Mouse (Mus musculus) forebrain, embryonic 10.5 days (tissue): ENCODE results near the gene Rin1. TPM values are rescaled to one million over a fixed set of nuclear protein-coding genes. Genes with fewer than 3 reads are reported as not detected.
A peak's percentile ranks its signal among the peaks of the same experiment; 100 is the strongest.

Source experiments
- DNase-seq: peaks from one replicate; pipeline ENCODE4 v3.0.0-alpha.2; 2017; ENCODE audit warnings: low spot score; ENCODE audit errors: extremely low spot score
- H3K27ac ChIP-seq: fragments of 300-500 bp; sonication (generic); 2 replicates; pipeline ENCODE4 v1.5.1; 2016; ENCODE audit warnings: mild to moderate bottlenecking
- H3K27me3 ChIP-seq: fragments of 300-500 bp; sonication (generic); 2 replicates; pipeline ENCODE4 v1.6.1; 2016; ENCODE audit warnings: mild to moderate bottlenecking; ENCODE audit not compliant: poor library complexity, severe bottlenecking
- H3K36me3 ChIP-seq: fragments of 300-500 bp; sonication (generic); replicated peaks from 2 replicates; pipeline ENCODE4 v1.6.1; 2016; ENCODE audit warnings: mild to moderate bottlenecking, moderate library complexity
- H3K4me1 ChIP-seq: fragments of 300-500 bp; sonication (generic); 2 replicates; pipeline ENCODE4 v1.6.1; 2016
- H3K4me3 ChIP-seq: fragments of 300-500 bp; sonication (generic); 2 replicates; pipeline ENCODE4 v1.5.1; 2016; ENCODE audit warnings: mild to moderate bottlenecking, moderate library complexity
- H3K9me3 ChIP-seq: fragments of 300-500 bp; sonication (generic); 2 replicates; pipeline ENCODE4 v1.6.1; 2016; ENCODE audit warnings: mild to moderate bottlenecking, moderate library complexity
- WGBS: fragments of 180-500 bp; shearing (Covaris S2); methylation state at CpG from one replicate; pipeline ENCODE4 v1.1.7; 2016; 5-methylcytosine and 5-hydroxymethylcytosine counted together
- polyA plus RNA-seq: library from polyadenylated mRNA; unstranded; fragments of >200 nt; fragmentation: Nextera tagmentation; extraction: Ambion mirVana; gene quantifications from 2 replicates; pipeline ENCODE4 v1.2.1, GENCODE M21; 2016

Gene Rin1
- polyA plus RNA-seq, 1 experiment from 2014 or later, result 3.7 TPM

DNA sequence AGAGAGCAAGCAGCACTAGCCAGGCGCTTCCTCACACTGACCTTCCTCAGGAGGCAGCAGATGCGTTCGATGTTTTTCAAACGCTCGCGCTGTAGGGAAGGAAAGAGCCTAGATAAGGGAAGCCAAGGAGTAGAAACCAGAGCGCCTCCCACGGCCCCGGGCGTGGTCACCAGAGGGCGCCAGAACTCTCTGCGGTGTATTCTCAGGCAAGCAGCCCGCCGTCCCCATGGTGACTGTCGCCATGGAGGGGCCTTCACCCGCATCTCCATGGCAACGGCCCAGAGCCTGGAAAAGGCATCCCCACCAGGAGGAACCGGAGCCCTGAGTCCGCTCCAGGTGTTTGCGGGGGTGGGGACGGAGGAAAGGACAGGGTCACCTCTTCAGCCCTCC, 44.0 kb downstream of the Rin1 start:
- Histone ChIP-seq H3K9me3 (no peaks in the 10 kb centered on the region), H3K27ac (peak overlapping the region; percentile 9; the same call in 1 of the 2 replicates), H3K4me1 (peaks cover 65% of the 10 kb centered on the region), H3K27me3 (peaks cover 26% of the 10 kb centered on the region; the same call in 1 of the 2 replicates), H3K36me3 (peaks cover 45% of the 10 kb centered on the region), H3K4me3 (peak overlapping the region; percentile 70)
- WGBS, result under 1% methylated on average over 21 of the region's 21 CpGs
- DNase-seq, result peak; percentile 97

DNA sequence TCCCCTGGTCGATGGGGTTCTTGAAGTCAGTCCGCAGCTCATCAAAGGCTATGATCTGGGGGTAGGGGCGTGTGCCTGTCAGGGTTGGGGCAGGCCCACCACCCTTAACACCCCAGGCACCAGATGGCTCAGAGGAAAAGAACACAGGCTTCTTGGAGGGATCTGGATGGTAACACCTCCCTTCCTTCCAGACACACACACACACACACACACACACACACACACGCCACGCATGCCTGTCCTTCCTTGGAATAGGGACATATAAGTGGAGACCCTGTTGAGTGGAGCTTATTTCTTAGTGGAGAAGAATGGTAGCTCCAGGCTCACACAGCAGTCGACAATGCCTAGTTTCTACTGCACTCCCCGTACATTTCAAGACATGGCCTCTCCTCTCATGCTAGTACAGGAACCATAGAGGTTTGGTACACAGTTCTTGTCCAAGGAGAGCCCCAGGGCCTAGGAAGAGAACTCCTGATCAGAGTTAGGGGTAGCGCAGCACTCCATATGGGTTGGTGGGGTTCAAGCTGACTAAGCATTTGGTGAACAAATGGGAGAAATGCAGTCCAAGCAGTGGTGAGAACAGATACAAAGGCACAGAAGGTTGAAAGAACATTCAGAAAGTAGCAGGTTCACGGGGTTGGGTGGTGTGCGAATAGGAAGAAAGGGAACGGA, 44.6 kb downstream of the Rin1 start:
- 53% methylated on average over 11 of the region's 11 CpGs for WGBS
- DNase-seq, result no peak
- peak overlapping the region; percentile 9; the same call in 1 of the 2 replicates for H3K27ac ChIP-seq
- peaks cover 47% of the 10 kb centered on the region for H3K36me3 ChIP-seq
- peaks cover 66% of the 10 kb centered on the region for H3K4me1 ChIP-seq
- peaks cover 26% of the 10 kb centered on the region; the same call in 1 of the 2 replicates for H3K27me3 ChIP-seq
- H3K9me3 ChIP-seq, result no peaks in the 10 kb centered on the region
- peak overlapping the region; percentile 70 for H3K4me3 ChIP-seq

DNA sequence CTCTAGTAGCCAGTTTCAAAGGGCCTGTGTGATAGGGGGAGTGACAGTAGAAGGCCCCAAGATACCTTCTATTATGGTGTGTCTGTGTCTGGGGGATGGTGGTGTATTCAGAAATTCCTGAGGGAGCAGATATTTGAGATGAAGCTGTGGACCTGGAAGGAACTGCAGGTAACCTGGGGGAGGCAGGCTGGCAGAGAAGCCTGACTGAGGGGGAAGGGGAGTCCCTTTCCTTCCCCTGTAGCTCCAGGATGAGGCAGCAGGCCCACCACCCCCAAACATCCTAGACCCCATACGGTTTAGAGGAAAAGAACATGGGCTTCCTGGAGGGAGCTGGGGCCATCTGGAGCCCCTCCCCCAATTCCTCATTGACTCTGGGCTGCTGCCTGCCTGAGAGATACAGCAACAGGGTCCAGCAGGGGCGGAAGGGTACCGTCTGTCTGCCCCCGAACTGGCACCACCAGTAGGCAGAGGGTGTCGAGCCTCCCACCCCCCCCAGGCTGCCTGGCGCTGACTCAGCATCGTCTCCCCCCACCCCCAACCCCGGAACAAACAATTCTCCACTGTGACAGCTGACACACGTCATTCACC, 45.7 kb downstream of the Rin1 start:
- no peak overlapping the region for H3K27ac ChIP-seq
- H3K36me3 ChIP-seq, result peaks cover 49% of the 10 kb centered on the region

DNA sequence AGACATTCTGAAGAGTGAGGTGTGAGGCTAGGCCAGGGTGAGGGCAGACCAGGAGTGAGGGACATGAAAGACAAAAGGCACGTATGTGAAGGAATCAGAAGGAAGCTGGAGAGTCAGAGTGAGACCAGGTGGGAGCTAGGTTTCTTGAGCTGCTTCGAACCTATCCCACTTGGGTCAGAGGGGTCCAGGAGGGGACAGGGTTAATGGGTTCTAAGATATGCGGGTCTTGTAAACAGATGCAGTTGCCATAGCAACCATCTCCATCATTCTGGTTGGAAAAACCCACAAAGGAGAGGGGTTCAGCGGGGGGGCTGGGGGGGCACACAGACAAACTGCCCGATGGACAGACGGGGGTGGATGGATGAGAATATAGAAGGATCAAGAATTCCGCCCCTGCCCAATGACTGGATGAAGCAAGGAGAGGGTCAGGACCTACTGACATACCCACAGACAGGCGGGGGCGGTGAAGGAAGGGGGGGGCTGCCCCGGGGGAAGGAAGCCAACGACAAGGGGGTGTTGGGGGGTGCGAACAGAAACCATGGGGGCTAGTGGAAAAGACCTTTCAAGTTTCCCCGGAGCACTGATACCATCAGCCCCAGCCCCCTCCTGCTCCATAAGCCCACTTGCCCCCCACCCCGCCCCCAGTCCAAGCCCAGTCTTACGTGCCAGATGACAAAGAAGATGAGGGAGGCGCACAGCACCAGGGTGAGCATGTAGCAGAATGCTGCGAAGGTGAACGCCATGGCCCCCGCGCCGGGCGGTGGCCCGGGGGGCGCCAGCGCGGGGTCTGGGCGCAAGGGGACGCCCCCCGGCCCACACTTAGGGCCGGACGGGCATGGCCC, 47.5 kb downstream of the Rin1 start:
- 7% methylated on average over 21 of the region's 31 CpGs for WGBS

More for the DNA sequence above, 45.7 kb downstream of the Rin1 start:
- Histone ChIP-seq H3K9me3 (no peaks in the 10 kb centered on the region), H3K27me3 (peaks cover 26% of the 10 kb centered on the region; the same call in 1 of the 2 replicates), H3K4me3 (peak overlapping the region; percentile 70), H3K4me1 (peaks cover 71% of the 10 kb centered on the region)
- 18% methylated on average over 9 of the region's 9 CpGs for WGBS
- DNase-seq, result no peak

DNA sequence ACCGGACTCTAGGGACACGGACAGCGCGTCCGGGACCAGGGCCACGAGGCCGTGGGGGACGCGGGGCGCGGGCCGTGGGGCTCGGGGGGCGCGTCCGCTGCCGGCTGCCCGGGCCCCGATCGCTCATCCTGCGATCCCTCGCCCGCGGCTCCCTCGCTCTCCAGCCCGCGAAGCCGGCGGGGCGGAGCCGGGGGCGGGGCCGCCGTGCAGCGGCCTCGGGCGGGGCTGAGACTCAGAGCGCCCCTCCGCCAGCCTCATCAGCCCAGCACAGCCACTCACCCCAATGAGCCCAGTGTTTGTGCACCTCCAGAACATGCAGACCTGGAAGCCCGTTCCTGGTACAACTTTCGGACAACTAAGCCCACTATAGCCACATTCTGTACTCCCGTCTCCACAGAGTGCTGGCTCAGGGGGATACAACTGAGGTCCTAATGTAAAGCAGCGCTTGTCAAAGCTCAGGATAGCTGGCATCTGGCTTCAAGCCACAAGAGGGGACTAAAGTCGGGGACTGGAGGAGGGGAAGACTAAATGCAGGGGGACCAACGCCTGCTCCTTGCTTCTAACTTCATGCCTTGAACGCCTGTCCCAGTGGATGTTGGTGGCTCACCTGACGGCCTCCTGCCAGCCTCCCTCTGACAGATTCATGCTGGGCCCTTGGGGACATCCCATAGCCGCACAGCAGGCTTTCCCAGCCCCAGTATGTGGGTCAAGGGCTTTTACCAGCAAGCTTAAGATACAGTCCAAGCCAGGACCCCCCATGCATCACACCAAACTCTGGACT, 48.3 kb downstream of the Rin1 start, which contains the start of gene Cnih2:
Gene Cnih2, minus strand, starts transcription at position 159 of the 781 bp plus-strand sequence.
- H3K4me1 ChIP-seq, result peaks cover 68% of the 10 kb centered on the region
- 4% methylated on average over 42 of the region's 48 CpGs for WGBS

More for the DNA sequence above, 47.5 kb downstream of the Rin1 start:
- peak overlapping the region; percentile 70 for H3K4me3 ChIP-seq
- no peak for DNase-seq
- H3K4me1 ChIP-seq, result peaks cover 71% of the 10 kb centered on the region
- peaks cover 26% of the 10 kb centered on the region; the same call in 1 of the 2 replicates for H3K27me3 ChIP-seq
- peak overlapping the region; percentile 92 for H3K27ac ChIP-seq
- H3K9me3 ChIP-seq, result no peaks in the 10 kb centered on the region
- H3K36me3 ChIP-seq, result peaks cover 49% of the 10 kb centered on the region

DNA sequence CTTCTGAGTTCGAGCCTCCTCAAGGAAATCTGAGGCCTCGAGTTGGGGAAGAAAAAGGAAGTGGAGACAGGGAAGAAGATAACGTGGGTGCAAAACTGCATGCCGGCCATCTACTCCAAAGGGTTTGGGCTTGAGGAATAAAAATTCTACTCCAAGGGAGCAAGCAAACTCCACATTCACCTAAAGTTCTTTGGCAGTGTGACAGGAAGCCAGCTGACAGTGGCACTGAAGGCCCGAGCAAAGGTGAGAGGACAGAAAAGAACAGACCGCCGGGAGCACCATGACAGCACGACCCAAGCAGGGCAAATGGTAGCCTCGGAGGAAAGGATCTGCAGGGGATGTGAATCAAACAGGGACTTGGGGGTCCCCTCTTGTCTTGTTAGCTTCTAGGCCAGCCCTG, 55.8 kb downstream of the Rin1 start:
- H3K27ac ChIP-seq, result peak overlapping the region; percentile 96
- peaks cover 79% of the 10 kb centered on the region for H3K36me3 ChIP-seq
- WGBS, result 32% methylated on average over 9 of the region's 9 CpGs
- H3K27me3 ChIP-seq, result no peaks in the 10 kb centered on the region
- no peaks in the 10 kb centered on the region for H3K9me3 ChIP-seq
- DNase-seq, result no peak
- H3K4me3 ChIP-seq, result peak overlapping the region; percentile 84
- H3K4me1 ChIP-seq, result peaks cover 33% of the 10 kb centered on the region

More for the DNA sequence above, 48.3 kb downstream of the Rin1 start, which contains the start of gene Cnih2:
- Histone ChIP-seq H3K4me3 (peak within 1 kb of the TSS; percentile 70), H3K36me3 (peaks cover 49% of the 10 kb centered on the region), H3K27ac (peak within 1 kb of the TSS; percentile 92), H3K9me3 (no peaks in the 10 kb centered on the region), H3K27me3 (peaks cover 26% of the 10 kb centered on the region; the same call in 1 of the 2 replicates)
- peak; percentile 64 for DNase-seq

Other genes with a start within 250 kb of the Rin1 start
- 34.4 and 35.7 TPM in 2 replicates for gene Gm21992, start 238.9 kb upstream of the Rin1 start, polyA plus RNA-seq
- gene Rbm14, start 238.8 kb upstream of the Rin1 start, polyA plus RNA-seq, result 137 and 140 TPM in 2 replicates
- 40.5 and 47.2 TPM in 2 replicates for gene Ccs, start 211.1 kb upstream of the Rin1 start, polyA plus RNA-seq
- 0.18 TPM in 1 of 2 replicates, not detected in the other for gene Ccdc87, start 211.1 kb upstream of the Rin1 start, polyA plus RNA-seq
- 21.4 and 25.5 TPM in 2 replicates for gene Ctsf, start 195.4 kb upstream of the Rin1 start, polyA plus RNA-seq
- gene Actn3, start 172.6 kb upstream of the Rin1 start, polyA plus RNA-seq, result 2.0 and 2.2 TPM in 2 replicates
- gene Zdhhc24, start 171.8 kb upstream of the Rin1 start, polyA plus RNA-seq, result 11.5 and 13.2 TPM in 2 replicates
- gene Bbs1, start 143.9 kb upstream of the Rin1 start, polyA plus RNA-seq, result 8.7 and 9.8 TPM in 2 replicates
- gene Dpp3, start 122.2 kb upstream of the Rin1 start, polyA plus RNA-seq, result 193 and 199 TPM in 2 replicates
- gene Peli3, start 107.4 kb upstream of the Rin1 start, polyA plus RNA-seq, result 1.4 and 1.7 TPM in 2 replicates
- 153 and 161 TPM in 2 replicates for gene Mrpl11, start 88.3 kb upstream of the Rin1 start, polyA plus RNA-seq
- not detected in 2 replicates for gene Npas4, start 60.2 kb upstream of the Rin1 start, polyA plus RNA-seq
- gene Slc29a2, start 26.6 kb upstream of the Rin1 start, polyA plus RNA-seq, result 9.3 and 10.1 TPM in 2 replicates
- gene B4gat1, start 11.7 kb upstream of the Rin1 start, polyA plus RNA-seq, result 36.2 and 38.4 TPM in 2 replicates
- 2.8 and 3.6 TPM in 2 replicates for gene AC124502.3, start 11.6 kb upstream of the Rin1 start, polyA plus RNA-seq
- gene Brms1, start 9.1 kb upstream of the Rin1 start, polyA plus RNA-seq, result 83.0 and 84.2 TPM in 2 replicates
- gene Cd248, start 17.6 kb downstream of the Rin1 start, polyA plus RNA-seq, result 15.9 and 17.6 TPM in 2 replicates
- gene Tmem151a, start 35.0 kb downstream of the Rin1 start, polyA plus RNA-seq, result 0.47 and 1.7 TPM in 2 replicates
- 67.1 and 74.2 TPM in 2 replicates for gene Yif1a, start 38.1 kb downstream of the Rin1 start, polyA plus RNA-seq
- 33.2 and 34.2 TPM in 2 replicates for gene Cnih2, start 48.0 kb downstream of the Rin1 start, polyA plus RNA-seq
- gene Rab1b, start 56.6 kb downstream of the Rin1 start, polyA plus RNA-seq, result 253 and 255 TPM in 2 replicates
- gene Klc2, start 68.1 kb downstream of the Rin1 start, polyA plus RNA-seq, result 26.4 and 27.5 TPM in 2 replicates
- 21.3 and 22.7 TPM in 2 replicates for gene Pacs1, start 222.6 kb downstream of the Rin1 start, polyA plus RNA-seq
- gene Sf3b2, start 245.0 kb downstream of the Rin1 start, polyA plus RNA-seq, result 458 and 482 TPM in 2 replicates
- 10.3 and 12.1 TPM in 2 replicates for gene Gal3st3, start 247.8 kb downstream of the Rin1 start, polyA plus RNA-seq